Mouse (Mus musculus) large intestine, adult 2 months (tissue): ENCODE measurements around the gene Wfdc17. TPM values are rescaled to one million over a fixed set of nuclear protein-coding genes. Genes with fewer than 3 reads are reported as not detected.

ENCODE experiments used
- DNase-seq: peaks from one replicate; pipeline ENCODE4 v3.0.0-alpha.2; 2012; ENCODE audit warnings: low read depth, low spot score
- WGBS: fragments of 180-500 bp; shearing (Covaris S2); methylation state at CpG from one replicate; pipeline ENCODE4 v1.1.7; 2018; 5-methylcytosine and 5-hydroxymethylcytosine counted together
- polyA plus RNA-seq: library from polyadenylated mRNA; depleted of rRNA; stranded (reverse); fragments of >200 nt; gene quantifications from 2 replicates; pipeline ENCODE4 v1.2.3, GENCODE M21; 2012; rRNA removed

The Wfdc17 gene
- 3.3 and 5.8 TPM in 2 replicates for polyA plus RNA-seq

GRCm38 (mm10) chr11:83703705-83704104, at the start of gene Wfdc17:
Wfdc17 (plus strand) TSS chr11:83703991.
- no peak for DNase-seq
- WGBS, result 0% methylated on average over 1 of the region's 1 CpGs

GRCm38 (mm10) chr11:83654606-83655005, 49.2 kb upstream of the Wfdc17 start:
- WGBS, result 86% methylated on average over 8 of the region's 8 CpGs
- no peak for DNase-seq

GRCm38 (mm10) chr11:83657508-83657907, 46.3 kb upstream of the Wfdc17 start:
- WGBS, result 76% methylated on average over 3 of the region's 3 CpGs
- no peak for DNase-seq

- no peak for DNase-seq
- 60% methylated on average over 6 of the region's 6 CpGs for WGBS
Observed at GRCm38 (mm10) chr11:83658797-83659196, 45.0 kb upstream of the Wfdc17 start.

GRCm38 (mm10) chr11:83662204-83662603, 41.6 kb upstream of the Wfdc17 start, which contains the start of gene Ccl4:
Ccl4 (plus strand) TSS chr11:83662584.
- 71% methylated on average over 6 of the region's 6 CpGs for WGBS
- no peak for DNase-seq

GRCm38 (mm10) chr11:83663532-83663931, 40.3 kb upstream of the Wfdc17 start:
- 56% methylated on average over 5 of the region's 5 CpGs for WGBS
- no peak for DNase-seq

- no peak for DNase-seq
Observed at GRCm38 (mm10) chr11:83671743-83672142, 32.0 kb upstream of the Wfdc17 start.

- 85% methylated on average over 1 of the region's 1 CpGs for WGBS
- no peak for DNase-seq
Observed at GRCm38 (mm10) chr11:83675665-83676064, 28.1 kb upstream of the Wfdc17 start.

- WGBS, result 90% methylated on average over 1 of the region's 1 CpGs
- DNase-seq, result no peak
Observed at GRCm38 (mm10) chr11:83689918-83690317, 13.9 kb upstream of the Wfdc17 start.

- WGBS, result 44% methylated on average over 1 of the region's 1 CpGs
Observed at GRCm38 (mm10) chr11:83692008-83692407, 11.8 kb upstream of the Wfdc17 start.

GRCm38 (mm10) chr11:83708715-83709114, 4.9 kb downstream of the Wfdc17 start, which contains the start of gene Wfdc18:
Wfdc18 (plus strand) TSS chr11:83709015.
- WGBS, result 27% methylated on average over 4 of the region's 4 CpGs
- no peak for DNase-seq

More at GRCm38 (mm10) chr11:83692008-83692407, 11.8 kb upstream of the Wfdc17 start:
- no peak for DNase-seq

- 86% methylated on average over 5 of the region's 5 CpGs for WGBS
- no peak for DNase-seq
Observed at GRCm38 (mm10) chr11:83709683-83710082, 5.9 kb downstream of the Wfdc17 start.

GRCm38 (mm10) chr11:83712671-83713070, 8.9 kb downstream of the Wfdc17 start:
- no peak for DNase-seq
- 12% methylated on average over 1 of the region's 1 CpGs for WGBS

GRCm38 (mm10) chr11:83713925-83714324, 10.1 kb downstream of the Wfdc17 start:
- 72% methylated on average over 2 of the region's 2 CpGs for WGBS

GRCm38 (mm10) chr11:83717042-83717665, 13.4 kb downstream of the Wfdc17 start:
- DNase-seq, result no peak
- 37% methylated on average over 6 of the region's 6 CpGs for WGBS

More at GRCm38 (mm10) chr11:83713925-83714324, 10.1 kb downstream of the Wfdc17 start:
- DNase-seq, result no peak

GRCm38 (mm10) chr11:83720766-83721165, 17.0 kb downstream of the Wfdc17 start:
- DNase-seq, result no peak

GRCm38 (mm10) chr11:83728757-83729432, 25.1 kb downstream of the Wfdc17 start:
- DNase-seq, result no peak
- WGBS, result 54% methylated on average over 3 of the region's 3 CpGs

- DNase-seq, result no peak
- 95% methylated on average over 1 of the region's 1 CpGs for whole genome bisulfite sequencing
Observed at GRCm38 (mm10) chr11:83731116-83731515, 27.3 kb downstream of the Wfdc17 start.

- 78% methylated on average over 5 of the region's 5 CpGs for WGBS
- no peak for DNase-seq
Observed at GRCm38 (mm10) chr11:83733071-83733640, 29.4 kb downstream of the Wfdc17 start.

GRCm38 (mm10) chr11:83734215-83734614, 30.4 kb downstream of the Wfdc17 start:
- WGBS, result 84% methylated on average over 1 of the region's 1 CpGs
- DNase-seq, result no peak

- 58% methylated on average over 2 of the region's 2 CpGs for WGBS
- no peak for DNase-seq
Observed at GRCm38 (mm10) chr11:83735881-83736280, 32.1 kb downstream of the Wfdc17 start.
